ENCODE assay signal across 21 mouse cellular contexts in genomic region chr13:111850046-111850837, GRCm38 (mm10).
"Had no signal": no experiment of that assay in that cellular context is flagged by ENCODE, and none has a peak within 500 bp of the region (broad histone marks: within the 10 kb centered on the region; RNA-seq: fewer than 3 reads in every experiment).

No protein-coding gene starts in this region.

- H3K9ac ChIP-seq: forebrain, postnatal 0 days; heart, embryonic 12.5 days; hindbrain, embryonic 13.5 days; hindbrain, embryonic 15.5 days; kidney, embryonic 15.5 days; limb, embryonic 12.5 days had no signal

- H3K9me3 ChIP-seq: heart, embryonic 12.5 days; hindbrain, embryonic 13.5 days; hindbrain, embryonic 15.5 days; kidney, embryonic 15.5 days; limb, embryonic 10.5 days; limb, embryonic 12.5 days had no signal

- H3K4me3 ChIP-seq: heart, adult 2 months; heart, embryonic 12.5 days; hindbrain, embryonic 13.5 days; hindbrain, embryonic 15.5 days; kidney, embryonic 15.5 days; limb, embryonic 10.5 days; limb, embryonic 12.5 days had no signal

- H3K4me1 ChIP-seq: heart, embryonic 12.5 days; hindbrain, embryonic 13.5 days; hindbrain, embryonic 15.5 days had no signal

- H3K27me3 ChIP-seq: heart, embryonic 12.5 days; hindbrain, embryonic 13.5 days; hindbrain, embryonic 15.5 days; kidney, embryonic 15.5 days; limb, embryonic 12.5 days had no signal

- H3K36me3 ChIP-seq: heart, embryonic 12.5 days; hindbrain, embryonic 13.5 days; hindbrain, embryonic 15.5 days; kidney, embryonic 15.5 days; limb, embryonic 10.5 days; limb, embryonic 12.5 days had no signal

- ATAC-seq: forebrain, postnatal 0 days; hindbrain, postnatal 0 days; intestine, embryonic 16.5 days had no signal

- H3K4me2 ChIP-seq: heart, embryonic 12.5 days; hindbrain, embryonic 13.5 days; hindbrain, embryonic 15.5 days; kidney, embryonic 15.5 days; limb, embryonic 12.5 days had no signal

- H3K27ac ChIP-seq: heart, adult 2 months; hindbrain, embryonic 13.5 days; hindbrain, embryonic 15.5 days; hindbrain, postnatal 0 days; kidney, embryonic 15.5 days; kidney, postnatal 0 days; limb, embryonic 10.5 days; limb, embryonic 12.5 days had no signal

- DNase-seq: forebrain, postnatal 0 days; gastrocnemius, postnatal 14 days; gastrocnemius, postnatal 36 days; heart, adult 2 months; heart, postnatal 10 days; kidney, adult 11 months; kidney, adult 2 months; kidney, adult 9 months; kidney, postnatal 14 days; kidney, postnatal 36 days; layer of hippocampus, adult 9-11 months; layer of hippocampus, postnatal 36 days had no signal
